Mouse (Mus musculus): Measurements from ENCODE around the gene Metap1. TPM values are rescaled to one million over a fixed set of nuclear protein-coding genes. Genes with fewer than 3 reads are reported as not detected.
A peak's percentile ranks its signal among the peaks of the same experiment; 100 is the strongest.

Metap1 gene
- polyA plus RNA-seq (2015; fragmentation: Nextera tagmentation; extraction: Ambion mirVana) = 34.0 and 38.0 TPM in 2 replicates

DNA sequence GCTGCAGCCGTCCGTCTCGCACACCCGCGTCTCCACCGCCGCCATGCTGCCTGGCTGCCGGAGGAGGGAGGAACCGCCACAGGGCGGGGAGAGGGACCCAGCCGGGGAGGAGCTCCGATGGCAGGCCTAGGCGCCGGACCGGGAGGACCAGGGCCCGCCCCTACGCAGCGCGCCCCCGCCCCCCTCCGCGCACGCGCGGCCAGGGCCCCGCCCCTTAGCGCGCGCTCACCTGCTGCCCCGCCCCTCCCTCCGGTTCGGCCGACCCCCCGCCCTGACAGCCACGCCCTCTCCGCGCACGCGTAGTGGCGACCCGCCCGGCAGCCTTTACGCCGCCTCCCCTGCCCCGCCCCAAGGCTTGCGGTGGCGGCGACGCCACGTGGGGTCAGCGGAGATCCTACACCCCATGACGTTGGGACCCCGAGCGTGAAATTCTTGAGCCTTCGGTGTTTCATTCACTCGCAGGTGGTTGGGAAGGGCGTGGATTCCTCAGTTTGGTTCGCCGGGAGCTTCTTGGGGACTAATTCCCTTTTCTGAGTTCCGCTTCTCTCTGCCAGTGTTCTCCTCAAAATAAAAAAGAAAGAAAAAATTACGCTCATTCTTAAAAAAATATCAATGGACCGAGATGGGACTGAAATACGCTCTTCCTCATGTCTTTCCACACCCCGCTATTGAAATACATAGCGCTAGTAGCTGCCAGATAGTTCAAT lies at the start of gene Metap1:
Metap1 (minus strand) TSS at position 189 of the 707 bp plus-strand sequence.
- Histone ChIP-seq H3K4me2 (peak within 1 kb of the TSS; percentile 89), H3K9ac (peak within 1 kb of the TSS; percentile 90), H3K27me3 (replicated peaks) (no peaks in the 10 kb centered on the region), H3K4me1 (peaks cover 12% of the 10 kb centered on the region), H3K36me3 (peaks cover 18% of the 10 kb centered on the region), H3K4me3 (peak within 1 kb of the TSS; percentile 78), H3K9me3 (no peaks in the 10 kb centered on the region; the same call in 1 of the 2 replicates), H3K27ac (replicated peaks) (peak within 1 kb of the TSS; percentile 76)
- WGBS = under 1% methylated on average over 65 of the region's 65 CpGs
- ATAC-seq (ENCODE audit: extremely low read depth, insufficient number of reproducible peaks, low FRiP score, low TSS enrichment) = peak; percentile 100

DNA sequence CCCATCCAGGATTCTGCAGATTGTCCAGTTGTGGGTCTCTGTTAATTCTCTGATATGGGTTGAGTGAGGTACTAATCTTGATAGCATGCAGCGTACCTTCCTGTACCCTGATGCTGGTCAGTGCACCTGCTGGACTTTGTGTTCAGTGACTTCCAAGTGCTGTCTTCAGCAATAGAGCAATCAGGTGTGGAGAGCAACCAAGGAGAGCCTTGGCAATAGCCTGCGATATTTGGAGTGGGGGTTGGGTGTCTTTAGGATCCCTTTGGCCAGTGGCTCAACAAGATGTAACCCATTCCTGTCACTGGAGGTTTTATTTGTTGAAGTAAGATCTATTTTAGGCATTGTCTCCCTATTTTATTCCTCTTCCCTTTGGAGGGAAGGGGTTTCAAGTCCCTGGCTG lies 46.7 kb upstream of the Metap1 start:
- Histone ChIP-seq H3K9me3 (no peaks in the 10 kb centered on the region), H3K4me3 (no peak overlapping the region), H3K27me3 (replicated peaks) (no peaks in the 10 kb centered on the region), H3K36me3 (peaks cover 11% of the 10 kb centered on the region; the same call in 1 of the 2 replicates), H3K27ac (replicated peaks) (no peak overlapping the region), H3K4me2 (no peak overlapping the region), H3K4me1 (peaks cover 48% of the 10 kb centered on the region), H3K9ac (no peak overlapping the region)
- WGBS = 90% methylated on average over 2 of the region's 2 CpGs
- ATAC-seq (ENCODE audit: extremely low read depth, insufficient number of reproducible peaks, low FRiP score, low TSS enrichment) = no peak

- peaks cover 9% of the 10 kb centered on the region; the same call in 1 of the 2 replicates for H3K36me3 ChIP-seq
- peaks cover 52% of the 10 kb centered on the region for H3K4me1 ChIP-seq
- no peak overlapping the region for H3K27ac ChIP-seq (replicated peaks)
- H3K27me3 ChIP-seq (replicated peaks) = no peaks in the 10 kb centered on the region
- H3K4me3 ChIP-seq = no peak overlapping the region
- WGBS = 67% methylated on average over 2 of the region's 2 CpGs
- no peak for ATAC-seq (ENCODE audit: extremely low read depth, insufficient number of reproducible peaks, low FRiP score, low TSS enrichment)
- H3K9me3 ChIP-seq = no peaks in the 10 kb centered on the region
- no peak overlapping the region for H3K9ac ChIP-seq
- no peak overlapping the region for H3K4me2 ChIP-seq
Measured at GRCm38 (mm10) chr3:138532764-138533163, 43.4 kb upstream of the Metap1 start.

- H3K4me2 ChIP-seq = no peak overlapping the region
- 56% methylated on average over 12 of the region's 12 CpGs for WGBS
Measured at GRCm38 (mm10) chr3:138531479-138532181, 42.3 kb upstream of the Metap1 start.

GRCm38 (mm10) chr3:138530578-138531478 lies 41.5 kb upstream of the Metap1 start:
- no peak overlapping the region for H3K27ac ChIP-seq (replicated peaks)
- no peak for ATAC-seq (ENCODE audit: extremely low read depth, insufficient number of reproducible peaks, low FRiP score, low TSS enrichment)
- no peak overlapping the region for H3K4me2 ChIP-seq
- H3K9me3 ChIP-seq = no peaks in the 10 kb centered on the region
- H3K27me3 ChIP-seq (replicated peaks) = no peaks in the 10 kb centered on the region
- peaks cover 4% of the 10 kb centered on the region; the same call in 1 of the 2 replicates for H3K36me3 ChIP-seq
- H3K9ac ChIP-seq = peak overlapping the region; percentile 28; the same call in 1 of the 2 replicates
- peaks cover 44% of the 10 kb centered on the region for H3K4me1 ChIP-seq
- 72% methylated on average over 8 of the region's 8 CpGs for WGBS
- H3K4me3 ChIP-seq = no peak overlapping the region

More at GRCm38 (mm10) chr3:138531479-138532181, 42.3 kb upstream of the Metap1 start:
- Histone ChIP-seq H3K36me3 (peaks cover 9% of the 10 kb centered on the region; the same call in 1 of the 2 replicates), H3K27me3 (replicated peaks) (no peaks in the 10 kb centered on the region), H3K4me3 (no peak overlapping the region), H3K4me1 (peaks cover 45% of the 10 kb centered on the region), H3K27ac (replicated peaks) (no peak overlapping the region), H3K9ac (no peak overlapping the region), H3K9me3 (no peaks in the 10 kb centered on the region)
- no peak for ATAC-seq (ENCODE audit: extremely low read depth, insufficient number of reproducible peaks, low FRiP score, low TSS enrichment)

- H3K9ac ChIP-seq = peak overlapping the region; percentile 99
- peaks cover 48% of the 10 kb centered on the region for H3K4me1 ChIP-seq
- no peaks in the 10 kb centered on the region for H3K27me3 ChIP-seq (replicated peaks)
- no peaks in the 10 kb centered on the region for H3K9me3 ChIP-seq
- H3K4me2 ChIP-seq = peak overlapping the region; percentile 91
- peak overlapping the region; percentile 84 for H3K4me3 ChIP-seq
- H3K36me3 ChIP-seq = no peaks in the 10 kb centered on the region
- no peak for ATAC-seq (ENCODE audit: extremely low read depth, insufficient number of reproducible peaks, low FRiP score, low TSS enrichment)
- WGBS = 2% methylated on average over 16 of the region's 16 CpGs
- H3K27ac ChIP-seq (replicated peaks) = no peak overlapping the region
Measured at GRCm38 (mm10) chr3:138528265-138528664, 39.0 kb upstream of the Metap1 start.

GRCm38 (mm10) chr3:138527667-138528231 lies 38.4 kb upstream of the Metap1 start:
- Histone ChIP-seq H3K4me2 (peak overlapping the region; percentile 91), H3K4me3 (peak overlapping the region; percentile 84), H3K27me3 (replicated peaks) (no peaks in the 10 kb centered on the region), H3K9ac (peak overlapping the region; percentile 99), H3K4me1 (peaks cover 47% of the 10 kb centered on the region), H3K36me3 (no peaks in the 10 kb centered on the region), H3K27ac (replicated peaks) (peak overlapping the region; percentile 95), H3K9me3 (no peaks in the 10 kb centered on the region)
- peak; percentile 53 for ATAC-seq (ENCODE audit: extremely low read depth, insufficient number of reproducible peaks, low FRiP score, low TSS enrichment)
- WGBS = under 1% methylated on average over 45 of the region's 64 CpGs

- H3K9me3 ChIP-seq = no peaks in the 10 kb centered on the region
- peaks cover 44% of the 10 kb centered on the region for H3K4me1 ChIP-seq
- H3K9ac ChIP-seq = peak overlapping the region; percentile 99
- H3K27me3 ChIP-seq (replicated peaks) = no peaks in the 10 kb centered on the region
- H3K27ac ChIP-seq (replicated peaks) = peak overlapping the region; percentile 95
- peak; percentile 92 for ATAC-seq (ENCODE audit: extremely low read depth, insufficient number of reproducible peaks, low FRiP score, low TSS enrichment)
- peak overlapping the region; percentile 84 for H3K4me3 ChIP-seq
- no peaks in the 10 kb centered on the region for H3K36me3 ChIP-seq
- 1% methylated on average over 69 of the region's 85 CpGs for WGBS
- H3K4me2 ChIP-seq = peak overlapping the region; percentile 91
Measured at GRCm38 (mm10) chr3:138526916-138527666, 37.8 kb upstream of the Metap1 start.

- Histone ChIP-seq H3K4me3 (peak within 1 kb of the TSS; percentile 84), H3K36me3 (no peaks in the 10 kb centered on the region), H3K4me2 (peak within 1 kb of the TSS; percentile 87), H3K9ac (peak within 1 kb of the TSS; percentile 89), H3K4me1 (peaks cover 37% of the 10 kb centered on the region), H3K9me3 (no peaks in the 10 kb centered on the region), H3K27ac (replicated peaks) (peak within 1 kb of the TSS; percentile 90), H3K27me3 (replicated peaks) (no peaks in the 10 kb centered on the region)
- no peak for ATAC-seq (ENCODE audit: extremely low read depth, insufficient number of reproducible peaks, low FRiP score, low TSS enrichment)
- 2% methylated on average over 39 of the region's 39 CpGs for WGBS
Measured at GRCm38 (mm10) chr3:138526073-138526915, 37.0 kb upstream of the Metap1 start, which contains the start of gene Eif4e. Eif4e (plus strand) TSS chr3:138526179.

Measured in heart, embryonic 13.5 days (tissue).